Mouse (Mus musculus): Measurements from ENCODE around the gene Anapc16.

Anapc16 gene

GRCm38 (mm10) chr10:59970450-59971062 lies 32.4 kb downstream of the Anapc16 start:
- in situ Hi-C loops (cut with MseI, MboI), result no loop called here

GRCm38 (mm10) chr10:59969821-59970449 lies 33.0 kb downstream of the Anapc16 start:
- in situ Hi-C loops (cut with MseI, MboI), result no loop called here

- in situ Hi-C loops (cut with MseI, MboI), result no loop called here
Observed at GRCm38 (mm10) chr10:59967309-59967942, 35.5 kb downstream of the Anapc16 start.

GRCm38 (mm10) chr10:59966743-59967142 lies 36.2 kb downstream of the Anapc16 start:
- in situ Hi-C loops (cut with MseI, MboI), result no loop called here

- in situ Hi-C loops (cut with MseI, MboI), result no loop called here
Observed at GRCm38 (mm10) chr10:59965788-59966187, 37.1 kb downstream of the Anapc16 start.

- in situ Hi-C loops (cut with MseI, MboI), result no loop called here
Observed at GRCm38 (mm10) chr10:59965362-59965695, 37.6 kb downstream of the Anapc16 start.

GRCm38 (mm10) chr10:59964504-59965361 lies 38.2 kb downstream of the Anapc16 start:
- in situ Hi-C loops (cut with MseI, MboI), result no loop called here

GRCm38 (mm10) chr10:59963609-59964008 lies 39.3 kb downstream of the Anapc16 start:
- in situ Hi-C loops (cut with MseI, MboI), result no loop called here

- in situ Hi-C loops (cut with MseI, MboI), result no loop called here
Observed at GRCm38 (mm10) chr10:59959517-59959916, 43.4 kb downstream of the Anapc16 start.

- in situ Hi-C loops (cut with MseI, MboI), result no loop called here
Observed at GRCm38 (mm10) chr10:59958458-59958857, 44.5 kb downstream of the Anapc16 start.

- in situ Hi-C loops (cut with MseI, MboI), result no loop called here
Observed at GRCm38 (mm10) chr10:59957171-59958149, 45.5 kb downstream of the Anapc16 start.

GRCm38 (mm10) chr10:59956681-59957080 lies 46.3 kb downstream of the Anapc16 start:
- in situ Hi-C loops (cut with MseI, MboI), result no loop called here

GRCm38 (mm10) chr10:59953564-59954039 lies 49.3 kb downstream of the Anapc16 start:
- in situ Hi-C loops (cut with MseI, MboI), result no loop called here

- in situ Hi-C loops (cut with MseI, MboI), result no loop called here
Observed at GRCm38 (mm10) chr10:59952781-59953563, 50.0 kb downstream of the Anapc16 start.

- in situ Hi-C loops (cut with MseI, MboI), result no loop called here
Observed at GRCm38 (mm10) chr10:59952152-59952780, 50.7 kb downstream of the Anapc16 start.

- in situ Hi-C loops (cut with MseI, MboI), result no loop called here
Observed at GRCm38 (mm10) chr10:59951211-59952151, 51.5 kb downstream of the Anapc16 start, which contains the start of gene Ddit4. Ddit4 (minus strand) TSS chr10:59951834.

GRCm38 (mm10) chr10:59950716-59951191 lies 52.2 kb downstream of the Anapc16 start:
- in situ Hi-C loops (cut with MseI, MboI), result no loop called here

Measured in mouse trophoblast stem cell (cell line).